Mouse (Mus musculus) liver, adult 2 months (tissue): ENCODE measurements around the gene Dock1. TPM values are rescaled to one million over a fixed set of nuclear protein-coding genes. Genes with fewer than 3 reads are reported as not detected.

Experiments used
- DNase-seq: peaks from one replicate; pipeline ENCODE4 v3.0.0-alpha.2; 2011; ENCODE audit warnings: low read depth, low spot score; ENCODE audit errors: extremely low read depth
- H3K27ac ChIP-seq: fragments of 200-500 bp; replicated peaks from 2 replicates; pipeline ENCODE4 v1.5.1; 2012; ENCODE audit warnings: low read depth, mild to moderate bottlenecking, control low read depth, inconsistent platforms, low read length; ENCODE audit not compliant: insufficient read depth
- H3K27me3 ChIP-seq: fragments of 200-500 bp; 2 replicates; pipeline ENCODE4 v1.6.1; 2012; ENCODE audit warnings: mild to moderate bottlenecking, moderate library complexity, low read length, inconsistent platforms; ENCODE audit not compliant: control insufficient read depth, insufficient read depth
- H3K36me3 ChIP-seq: fragments of 200-500 bp; 2 replicates; pipeline ENCODE4 v1.6.1; 2012; ENCODE audit warnings: low read length, inconsistent platforms; ENCODE audit not compliant: control insufficient read depth, insufficient read depth
- H3K4me1 ChIP-seq: fragments of 200-500 bp; 2 replicates; pipeline ENCODE4 v1.6.1; 2011; ENCODE audit warnings: low read length; ENCODE audit not compliant: control insufficient read depth, insufficient read depth
- H3K4me3 ChIP-seq: fragments of 200-500 bp; 2 replicates; pipeline ENCODE4 v1.5.1; 2011; ENCODE audit warnings: low read depth, mild to moderate bottlenecking, control low read depth, low read length, moderate library complexity; ENCODE audit not compliant: insufficient read depth
- H3K79me2 ChIP-seq: fragments of 200-500 bp; 2 replicates; pipeline ENCODE4 v1.6.1; 2012; ENCODE audit warnings: inconsistent platforms, mild to moderate bottlenecking, low read length, moderate library complexity; ENCODE audit not compliant: control insufficient read depth, insufficient read depth
- H3K9ac ChIP-seq: fragments of 200-500 bp; 2 replicates; pipeline ENCODE4 v1.6.1; 2012; ENCODE audit warnings: low read depth, mild to moderate bottlenecking, control low read depth, inconsistent platforms, low read length
- CTCF ChIP-seq: fragments of 200-500 bp; IDR thresholded peaks from 2 replicates; pipeline ENCODE4 v1.5.1; 2011; ENCODE audit warnings: low read depth, low read length, control low read depth
- POLR2A ChIP-seq: fragments of 200-500 bp; IDR thresholded peaks from 2 replicates; pipeline ENCODE4 v1.6.1; 2011; ENCODE audit warnings: low read length, control low read depth; ENCODE audit not compliant: insufficient read depth; ENCODE audit errors: extremely low read depth
- WGBS: fragments of 180-500 bp; shearing (Covaris S2); methylation state at CpG from one replicate; pipeline ENCODE4 v1.1.7; 2018; 5-methylcytosine and 5-hydroxymethylcytosine counted together
- polyA plus RNA-seq: library from polyadenylated mRNA; depleted of rRNA; stranded (reverse); fragments of >200 nt; gene quantifications from 2 replicates; pipeline ENCODE4 v1.2.3, GENCODE M21; 2012
- total RNA-seq: library from RNA; depleted of rRNA; stranded (reverse); fragments of >200 nt; gene quantifications from 2 replicates; pipeline ENCODE4 v1.2.3, GENCODE M21; 2014

Gene Dock1
- total and polyA plus RNA-seq, 2 experiments: 2.4 to 17.0 TPM

GRCm38 (mm10) chr7:135077806-135078205 is 407.4 kb downstream of the Dock1 start:
- Histone ChIP-seq H3K27me3 (no peaks in the 10 kb centered on the region), H3K4me1 (no peaks in the 10 kb centered on the region), H3K79me2 (no peaks in the 10 kb centered on the region), H3K9ac (no peak overlapping the region), H3K36me3 (no peaks in the 10 kb centered on the region), H3K27ac (no peak overlapping the region), H3K4me3 (no peak overlapping the region)
- no peak for TF ChIP-seq CTCF
- TF ChIP-seq POLR2A: no peak
- WGBS: 95% methylated on average over 10 of the region's 10 CpGs
- DNase-seq: no peak

GRCm38 (mm10) chr7:135083421-135083820 is 413.0 kb downstream of the Dock1 start:
- Histone ChIP-seq H3K4me3 (no peak overlapping the region), H3K27me3 (no peaks in the 10 kb centered on the region), H3K4me1 (no peaks in the 10 kb centered on the region), H3K36me3 (peaks cover 5% of the 10 kb centered on the region; the same call in 1 of the 2 replicates), H3K27ac (no peak overlapping the region), H3K79me2 (no peaks in the 10 kb centered on the region), H3K9ac (no peak overlapping the region)
- WGBS: 81% methylated on average over 8 of the region's 8 CpGs
- no peak for TF ChIP-seq CTCF
- TF ChIP-seq POLR2A: no peak
- DNase-seq: peak; percentile 8

- H3K27me3 ChIP-seq: no peaks in the 10 kb centered on the region
- peaks cover 5% of the 10 kb centered on the region; the same call in 1 of the 2 replicates for H3K36me3 ChIP-seq
- H3K9ac ChIP-seq: no peak overlapping the region
- TF ChIP-seq POLR2A (no peak), CTCF (no peak)
- no peaks in the 10 kb centered on the region for H3K4me1 ChIP-seq
- 94% methylated on average over 7 of the region's 7 CpGs for WGBS
- H3K79me2 ChIP-seq: no peaks in the 10 kb centered on the region
- DNase-seq: no peak
- H3K27ac ChIP-seq: no peak overlapping the region
- H3K4me3 ChIP-seq: no peak overlapping the region
Measured at GRCm38 (mm10) chr7:135084069-135084468, 413.6 kb downstream of the Dock1 start.

GRCm38 (mm10) chr7:135086556-135086955 is 416.1 kb downstream of the Dock1 start:
- Histone ChIP-seq H3K79me2 (no peaks in the 10 kb centered on the region), H3K27me3 (no peaks in the 10 kb centered on the region), H3K9ac (no peak overlapping the region), H3K36me3 (peaks cover 5% of the 10 kb centered on the region; the same call in 1 of the 2 replicates), H3K4me1 (no peaks in the 10 kb centered on the region), H3K27ac (no peak overlapping the region), H3K4me3 (no peak overlapping the region)
- DNase-seq: no peak
- WGBS: 89% methylated on average over 5 of the region's 5 CpGs
- TF ChIP-seq CTCF (no peak), POLR2A (no peak)

- Histone ChIP-seq H3K36me3 (peaks cover 2% of the 10 kb centered on the region; the same call in 1 of the 2 replicates), H3K9ac (no peak overlapping the region), H3K27ac (no peak overlapping the region), H3K4me1 (no peaks in the 10 kb centered on the region), H3K79me2 (no peaks in the 10 kb centered on the region), H3K27me3 (no peaks in the 10 kb centered on the region), H3K4me3 (no peak overlapping the region)
- no peak for DNase-seq
- TF ChIP-seq POLR2A (no peak), CTCF (no peak)
- 93% methylated on average over 4 of the region's 4 CpGs for WGBS
Measured at GRCm38 (mm10) chr7:135089626-135090025, 419.2 kb downstream of the Dock1 start.

GRCm38 (mm10) chr7:135093851-135094250 is 423.4 kb downstream of the Dock1 start:
- TF ChIP-seq CTCF (no peak), POLR2A (no peak)
- Histone ChIP-seq H3K4me1 (no peaks in the 10 kb centered on the region), H3K79me2 (no peaks in the 10 kb centered on the region), H3K9ac (no peak overlapping the region), H3K27ac (no peak overlapping the region), H3K36me3 (peaks cover under 1% of the 10 kb centered on the region; the same call in 1 of the 2 replicates), H3K27me3 (no peaks in the 10 kb centered on the region), H3K4me3 (no peak overlapping the region)
- WGBS: 71% methylated on average over 2 of the region's 2 CpGs
- no peak for DNase-seq

- Histone ChIP-seq H3K27me3 (no peaks in the 10 kb centered on the region), H3K79me2 (no peaks in the 10 kb centered on the region), H3K4me3 (no peak overlapping the region), H3K9ac (no peak overlapping the region), H3K27ac (no peak overlapping the region), H3K36me3 (peaks cover 2% of the 10 kb centered on the region; the same call in 1 of the 2 replicates), H3K4me1 (no peaks in the 10 kb centered on the region)
- TF ChIP-seq POLR2A: no peak
- TF ChIP-seq CTCF: no peak
- no peak for DNase-seq
- WGBS: 97% methylated on average over 7 of the region's 7 CpGs
Measured at GRCm38 (mm10) chr7:135101921-135102320, 431.5 kb downstream of the Dock1 start.
